Mouse (Mus musculus) ZHBTc4 (cell line): ENCODE data around the gene Rpl5.

ENCODE experiments used
- DNase-seq: peaks from one replicate; pipeline ENCODE4 v3.0.0-alpha.2; 2011; ENCODE audit warnings: low read depth, low spot score

Gene Rpl5

DNA sequence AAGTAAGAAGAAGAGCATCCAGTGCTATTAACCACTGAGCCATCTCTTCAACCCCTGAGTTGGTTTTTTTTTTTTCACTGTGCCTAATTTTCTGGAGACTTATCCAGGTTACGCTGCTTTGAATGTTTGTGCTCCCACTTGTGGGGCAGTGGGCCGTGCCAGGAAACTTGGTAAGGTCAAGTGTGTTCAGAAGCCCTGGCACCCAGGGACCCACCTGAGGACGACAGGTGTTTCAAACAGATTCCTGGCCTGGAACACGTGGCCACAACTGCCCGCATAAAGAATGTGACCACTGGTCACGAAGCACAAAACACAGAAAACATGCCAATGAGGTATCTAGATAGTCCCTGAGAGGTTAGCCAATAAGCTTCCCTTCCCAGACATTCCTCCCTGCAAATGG, 43.2 kb downstream of the Rpl5 start:
- no peak for DNase-seq

DNA sequence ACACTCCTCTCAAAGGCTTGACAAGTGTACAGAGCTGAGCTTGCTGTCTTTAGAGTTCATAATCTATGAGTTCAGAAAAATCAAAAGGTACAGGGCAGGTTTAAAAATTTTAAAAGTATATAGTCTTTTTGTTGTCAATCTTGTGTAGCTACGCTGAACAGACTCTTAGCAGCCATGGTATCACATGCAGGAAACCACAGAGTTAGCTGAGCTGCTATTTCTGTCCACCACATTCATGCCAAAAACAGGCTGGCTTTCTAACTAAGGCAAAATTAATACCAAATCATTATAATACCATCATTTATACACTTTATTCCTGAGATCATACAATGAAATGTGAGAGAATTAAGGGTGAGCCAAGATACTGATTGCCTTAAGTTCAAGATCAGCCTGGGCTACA, 46.2 kb downstream of the Rpl5 start:
- no peak for DNase-seq

DNA sequence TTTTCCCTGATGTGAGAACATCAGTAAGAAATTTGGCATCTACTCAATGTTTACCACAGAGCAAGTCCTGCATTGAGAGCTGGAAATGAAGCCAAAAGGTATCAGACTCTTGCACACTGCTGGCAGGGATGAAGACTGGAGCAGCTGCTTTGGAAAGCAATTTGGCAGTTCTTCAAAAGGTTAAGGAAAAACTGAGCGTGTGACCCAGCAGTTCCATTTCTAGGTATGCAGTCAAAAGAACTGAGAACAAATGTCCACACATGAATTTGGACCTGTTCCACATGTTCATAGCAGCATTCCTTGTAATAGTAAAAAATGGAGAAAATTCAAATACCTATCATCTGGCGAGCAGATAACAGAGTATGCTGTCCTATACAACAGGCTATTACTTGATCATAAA, 47.2 kb downstream of the Rpl5 start:
- DNase-seq, result no peak

DNA sequence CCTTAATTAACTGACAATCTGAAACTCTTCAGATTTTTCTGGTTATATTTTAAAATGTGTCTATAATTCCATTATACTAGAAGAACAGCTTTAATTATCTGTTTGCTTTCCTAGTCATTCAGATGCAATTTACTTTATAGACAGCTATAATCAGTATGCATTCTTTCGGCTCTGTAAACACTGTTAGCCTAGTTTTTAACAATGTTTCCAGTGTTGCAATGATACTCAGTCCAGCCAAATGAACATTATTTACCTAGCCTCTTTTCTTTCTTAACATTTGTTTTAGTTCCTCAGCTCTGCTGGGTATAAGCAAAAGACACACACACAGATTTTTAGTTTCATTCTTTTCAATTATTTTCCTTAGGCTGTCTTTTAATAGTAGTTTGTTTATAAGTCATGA, 48.6 kb downstream of the Rpl5 start:
- DNase-seq, result no peak

DNA sequence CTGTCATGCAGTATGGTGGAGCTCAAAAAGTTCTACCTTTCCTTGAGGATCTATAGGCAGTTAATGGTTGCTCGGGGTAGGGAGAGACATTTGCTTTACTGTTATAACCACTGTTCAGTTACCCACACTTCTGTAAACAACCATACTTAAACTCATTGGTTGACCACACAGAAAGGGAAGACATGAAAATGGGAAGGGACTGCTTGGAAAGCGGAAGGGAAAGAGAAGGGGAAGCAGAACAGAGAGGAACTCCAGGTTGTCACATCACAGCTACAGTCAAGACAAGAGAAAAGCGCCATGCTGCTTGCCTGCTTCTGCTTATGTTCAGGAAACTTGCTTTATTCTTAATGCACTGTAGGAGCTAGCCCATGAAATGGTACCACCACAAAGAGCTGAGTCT, 49.3 kb downstream of the Rpl5 start:
- DNase-seq, result no peak

DNA sequence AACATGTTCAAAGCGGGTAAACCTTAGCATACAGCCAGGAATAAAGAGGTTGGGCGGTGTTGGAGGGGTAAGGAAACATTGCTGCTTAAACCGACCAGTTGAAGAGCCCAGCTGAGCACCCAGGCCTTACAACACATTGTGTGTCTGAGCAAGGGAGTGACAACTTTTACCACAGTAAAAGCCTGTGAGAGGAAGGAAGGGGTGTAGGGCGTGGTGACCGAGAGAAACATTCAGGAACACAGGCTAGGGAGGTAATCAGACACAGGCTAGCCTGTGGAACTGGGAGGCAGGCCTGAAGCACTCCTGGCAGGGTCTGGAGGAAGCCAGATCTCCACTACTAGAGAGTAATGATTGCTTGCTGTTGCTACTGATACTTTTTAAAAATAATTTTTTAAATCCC, 50.3 kb downstream of the Rpl5 start:
- peak; percentile 35 for DNase-seq
